Mouse (Mus musculus): ENCODE results near the gene Cnnm4.

Cnnm4 gene

GRCm38 (mm10) chr1:36471181-36472105 is at the start of gene Cnnm4:
Cnnm4 (plus strand) TSS chr1:36471620.
- DNase-seq, result peak; percentile 88 to 91

GRCm38 (mm10) chr1:36429511-36429910 is 41.9 kb upstream of the Cnnm4 start:
- peak; percentile 26 to 47 for DNase-seq

- no peak for DNase-seq
Measured at GRCm38 (mm10) chr1:36432999-36433398, 38.4 kb upstream of the Cnnm4 start.

GRCm38 (mm10) chr1:36433616-36434015 is 37.8 kb upstream of the Cnnm4 start:
- no peak for DNase-seq

- DNase-seq, result peak; percentile 52 to 72
Measured at GRCm38 (mm10) chr1:36435071-36435470, 36.3 kb upstream of the Cnnm4 start.

- no peak for DNase-seq
Measured at GRCm38 (mm10) chr1:36436515-36436914, 34.9 kb upstream of the Cnnm4 start.

GRCm38 (mm10) chr1:36437223-36437622 is 34.2 kb upstream of the Cnnm4 start:
- no peak for DNase-seq

- DNase-seq, result no peak
Measured at GRCm38 (mm10) chr1:36441101-36441500, 30.3 kb upstream of the Cnnm4 start.

GRCm38 (mm10) chr1:36444471-36445464 is 26.7 kb upstream of the Cnnm4 start, which contains the start of gene Lman2l:
Lman2l (minus strand) TSS chr1:36445271.
- peak; percentile 96 to 98 for DNase-seq

GRCm38 (mm10) chr1:36445508-36445907 is 25.9 kb upstream of the Cnnm4 start:
- no peak for DNase-seq

- no peak for DNase-seq
Measured at GRCm38 (mm10) chr1:36446106-36446824, 25.2 kb upstream of the Cnnm4 start.

GRCm38 (mm10) chr1:36446841-36447240 is 24.6 kb upstream of the Cnnm4 start:
- DNase-seq, result no peak

GRCm38 (mm10) chr1:36454055-36454815 is 17.2 kb upstream of the Cnnm4 start:
- DNase-seq, result no peak

- DNase-seq, result no peak
Measured at GRCm38 (mm10) chr1:36457388-36458014, 13.9 kb upstream of the Cnnm4 start.

- no peak for DNase-seq
Measured at GRCm38 (mm10) chr1:36458169-36458568, 13.3 kb upstream of the Cnnm4 start.

- DNase-seq, result peak; percentile 31 to 43
Measured at GRCm38 (mm10) chr1:36461829-36462228, 9.6 kb upstream of the Cnnm4 start.

- no peak for DNase-seq
Measured at GRCm38 (mm10) chr1:36465641-36466160, 5.7 kb upstream of the Cnnm4 start.

GRCm38 (mm10) chr1:36467446-36467845 is 4.0 kb upstream of the Cnnm4 start:
- no peak for DNase-seq

- no peak for DNase-seq
Measured at GRCm38 (mm10) chr1:36469811-36470444, 1.5 kb upstream of the Cnnm4 start.

- DNase-seq, result no peak
Measured at GRCm38 (mm10) chr1:36472106-36472440, 653 bp downstream of the Cnnm4 start.
